Mouse (Mus musculus): ENCODE results near the gene Fam196b.

DNA sequence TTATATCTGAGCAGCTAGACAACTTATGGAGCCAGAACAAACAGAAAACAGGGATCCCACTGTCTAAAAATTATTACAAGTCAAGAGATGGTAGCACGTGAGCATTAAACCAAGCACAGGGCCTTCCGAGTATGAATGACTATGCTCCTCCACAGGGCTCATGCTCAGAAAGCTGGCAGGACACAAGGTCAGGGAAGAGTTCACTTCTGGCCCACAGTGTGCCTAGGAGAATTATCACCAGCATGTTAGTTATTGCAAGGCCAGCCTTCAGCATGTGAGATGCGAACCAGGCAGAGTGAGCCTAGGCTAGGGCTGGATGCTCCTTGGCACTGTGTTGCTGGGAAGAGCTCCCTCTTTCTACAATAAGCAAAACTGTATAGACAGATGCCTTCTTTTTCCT is 5.9 kb upstream of the Fam196b start:
- no peak for TF ChIP-seq CTCF (conservative IDR thresholded peaks at IDR 0.05; ENCODE audit: insufficient read depth, insufficient read length, low read depth, low read length)
- TF ChIP-seq POLR2A (IDR thresholded peaks at IDR 0.05; ENCODE audit: low read depth, low read length) = no peak
